Mouse (Mus musculus): ENCODE measurements around the gene Pla2r1. TPM values are rescaled to one million over a fixed set of nuclear protein-coding genes. Genes with fewer than 3 reads are reported as not detected.

The Pla2r1 gene
- polyA plus RNA-seq, 1 experiment from 2014 or later = 1.1 TPM

- H3K9ac ChIP-seq = no peak overlapping the region
- H3K27ac ChIP-seq = no peak overlapping the region
- 69% methylated on average over 4 of the region's 4 CpGs for WGBS
- no peaks in the 10 kb centered on the region for H3K4me1 ChIP-seq (replicated peaks; ENCODE audit: control insufficient read depth, insufficient read depth, low read length)
- no peak overlapping the region for H3K4me2 ChIP-seq (replicated peaks)
- no peak for ATAC-seq (ENCODE audit: low FRiP score)
- H3K4me3 ChIP-seq (replicated peaks; ENCODE audit: low read length) = no peak overlapping the region
- no peak for DNase-seq (ENCODE audit: low spot score)
- no peaks in the 10 kb centered on the region for H3K36me3 ChIP-seq (replicated peaks; ENCODE audit: control insufficient read depth, insufficient read depth)
- H3K9me3 ChIP-seq (ENCODE audit: control insufficient read depth, low read length) = no peaks in the 10 kb centered on the region
- no peaks in the 10 kb centered on the region for H3K27me3 ChIP-seq (ENCODE audit: control insufficient read depth, insufficient read depth, low read length)
Observed at GRCm38 (mm10) chr2:60514863-60515262, 38.2 kb downstream of the Pla2r1 start.

- DNase-seq (ENCODE audit: low spot score) (no peak), ATAC-seq (ENCODE audit: low FRiP score) (no peak)
- no peaks in the 10 kb centered on the region for H3K27me3 ChIP-seq (ENCODE audit: control insufficient read depth, insufficient read depth, low read length)
- 100% methylated on average over 1 of the region's 1 CpGs for WGBS
- H3K4me2 ChIP-seq (replicated peaks) = no peak overlapping the region
- no peaks in the 10 kb centered on the region for H3K36me3 ChIP-seq (replicated peaks; ENCODE audit: control insufficient read depth, insufficient read depth)
- H3K9ac ChIP-seq = no peak overlapping the region
- H3K4me3 ChIP-seq (replicated peaks; ENCODE audit: low read length) = no peak overlapping the region
- no peak overlapping the region for H3K27ac ChIP-seq
- no peaks in the 10 kb centered on the region for H3K9me3 ChIP-seq (ENCODE audit: control insufficient read depth, low read length)
- no peaks in the 10 kb centered on the region for H3K4me1 ChIP-seq (replicated peaks; ENCODE audit: control insufficient read depth, insufficient read depth, low read length)
Observed at GRCm38 (mm10) chr2:60510718-60511117, 42.4 kb downstream of the Pla2r1 start.

GRCm38 (mm10) chr2:60505145-60505544, 48.0 kb downstream of the Pla2r1 start:
- 54% methylated on average over 2 of the region's 2 CpGs for WGBS
- Histone ChIP-seq H3K4me3 (replicated peaks; ENCODE audit: low read length) (no peak overlapping the region), H3K27me3 (ENCODE audit: control insufficient read depth, insufficient read depth, low read length) (no peaks in the 10 kb centered on the region), H3K4me2 (replicated peaks) (no peak overlapping the region), H3K4me1 (replicated peaks; ENCODE audit: control insufficient read depth, insufficient read depth, low read length) (no peaks in the 10 kb centered on the region), H3K9me3 (ENCODE audit: control insufficient read depth, low read length) (no peaks in the 10 kb centered on the region), H3K27ac (no peak overlapping the region), H3K9ac (no peak overlapping the region), H3K36me3 (replicated peaks; ENCODE audit: control insufficient read depth, insufficient read depth) (no peaks in the 10 kb centered on the region)
- no peak for ATAC-seq (ENCODE audit: low FRiP score)
- DNase-seq (ENCODE audit: low spot score) = no peak

- ATAC-seq (ENCODE audit: low FRiP score) = no peak
Observed at GRCm38 (mm10) chr2:60504718-60505117, 48.4 kb downstream of the Pla2r1 start.

GRCm38 (mm10) chr2:60503991-60504390, 49.1 kb downstream of the Pla2r1 start:
- WGBS = 71% methylated on average over 4 of the region's 4 CpGs
- Histone ChIP-seq H3K4me1 (replicated peaks; ENCODE audit: control insufficient read depth, insufficient read depth, low read length) (no peaks in the 10 kb centered on the region), H3K36me3 (replicated peaks; ENCODE audit: control insufficient read depth, insufficient read depth) (no peaks in the 10 kb centered on the region), H3K4me2 (replicated peaks) (no peak overlapping the region), H3K9ac (no peak overlapping the region), H3K4me3 (replicated peaks; ENCODE audit: low read length) (no peak overlapping the region), H3K9me3 (ENCODE audit: control insufficient read depth, low read length) (no peaks in the 10 kb centered on the region), H3K27me3 (ENCODE audit: control insufficient read depth, insufficient read depth, low read length) (no peaks in the 10 kb centered on the region), H3K27ac (no peak overlapping the region)
- DNase-seq (ENCODE audit: low spot score) (no peak), ATAC-seq (ENCODE audit: low FRiP score) (no peak)

More at GRCm38 (mm10) chr2:60504718-60505117, 48.4 kb downstream of the Pla2r1 start:
- Histone ChIP-seq H3K27ac (no peak overlapping the region), H3K4me3 (replicated peaks; ENCODE audit: low read length) (no peak overlapping the region), H3K4me2 (replicated peaks) (no peak overlapping the region), H3K27me3 (ENCODE audit: control insufficient read depth, insufficient read depth, low read length) (no peaks in the 10 kb centered on the region), H3K36me3 (replicated peaks; ENCODE audit: control insufficient read depth, insufficient read depth) (no peaks in the 10 kb centered on the region), H3K4me1 (replicated peaks; ENCODE audit: control insufficient read depth, insufficient read depth, low read length) (no peaks in the 10 kb centered on the region), H3K9me3 (ENCODE audit: control insufficient read depth, low read length) (no peaks in the 10 kb centered on the region), H3K9ac (no peak overlapping the region)
- 72% methylated on average over 2 of the region's 2 CpGs for WGBS
- DNase-seq (ENCODE audit: low spot score) = no peak

- Histone ChIP-seq H3K9ac (no peak overlapping the region), H3K4me3 (replicated peaks; ENCODE audit: low read length) (no peak overlapping the region), H3K4me1 (replicated peaks; ENCODE audit: control insufficient read depth, insufficient read depth, low read length) (no peaks in the 10 kb centered on the region), H3K4me2 (replicated peaks) (no peak overlapping the region), H3K9me3 (ENCODE audit: control insufficient read depth, low read length) (no peaks in the 10 kb centered on the region), H3K27me3 (ENCODE audit: control insufficient read depth, insufficient read depth, low read length) (no peaks in the 10 kb centered on the region), H3K27ac (no peak overlapping the region), H3K36me3 (replicated peaks; ENCODE audit: control insufficient read depth, insufficient read depth) (no peaks in the 10 kb centered on the region)
- WGBS = 94% methylated on average over 1 of the region's 1 CpGs
- no peak for ATAC-seq (ENCODE audit: low FRiP score)
- DNase-seq (ENCODE audit: low spot score) = no peak
Observed at GRCm38 (mm10) chr2:60500583-60501116, 52.5 kb downstream of the Pla2r1 start.

GRCm38 (mm10) chr2:60479906-60480305, 73.2 kb downstream of the Pla2r1 start:
- Histone ChIP-seq H3K9ac (no peak overlapping the region), H3K4me1 (replicated peaks; ENCODE audit: control insufficient read depth, insufficient read depth, low read length) (no peaks in the 10 kb centered on the region), H3K27ac (no peak overlapping the region), H3K4me3 (replicated peaks; ENCODE audit: low read length) (no peak overlapping the region), H3K4me2 (replicated peaks) (no peak overlapping the region), H3K27me3 (ENCODE audit: control insufficient read depth, insufficient read depth, low read length) (no peaks in the 10 kb centered on the region), H3K9me3 (ENCODE audit: control insufficient read depth, low read length) (no peaks in the 10 kb centered on the region), H3K36me3 (replicated peaks; ENCODE audit: control insufficient read depth, insufficient read depth) (no peaks in the 10 kb centered on the region)
- 90% methylated on average over 7 of the region's 7 CpGs for WGBS
- DNase-seq (ENCODE audit: low spot score) (no peak), ATAC-seq (ENCODE audit: low FRiP score) (no peak)

- Histone ChIP-seq H3K36me3 (replicated peaks; ENCODE audit: control insufficient read depth, insufficient read depth) (no peaks in the 10 kb centered on the region), H3K4me3 (replicated peaks; ENCODE audit: low read length) (no peak overlapping the region), H3K27me3 (ENCODE audit: control insufficient read depth, insufficient read depth, low read length) (no peaks in the 10 kb centered on the region), H3K9ac (no peak overlapping the region), H3K27ac (no peak overlapping the region), H3K9me3 (ENCODE audit: control insufficient read depth, low read length) (no peaks in the 10 kb centered on the region), H3K4me2 (replicated peaks) (no peak overlapping the region), H3K4me1 (replicated peaks; ENCODE audit: control insufficient read depth, insufficient read depth, low read length) (no peaks in the 10 kb centered on the region)
- WGBS = 84% methylated on average over 2 of the region's 2 CpGs
- ATAC-seq (ENCODE audit: low FRiP score) (no peak), DNase-seq (ENCODE audit: low spot score) (no peak)
Observed at GRCm38 (mm10) chr2:60478778-60479177, 74.3 kb downstream of the Pla2r1 start.

- Histone ChIP-seq H3K27ac (no peak overlapping the region), H3K4me3 (replicated peaks; ENCODE audit: low read length) (no peak overlapping the region), H3K4me1 (replicated peaks; ENCODE audit: control insufficient read depth, insufficient read depth, low read length) (no peaks in the 10 kb centered on the region), H3K36me3 (replicated peaks; ENCODE audit: control insufficient read depth, insufficient read depth) (no peaks in the 10 kb centered on the region), H3K9me3 (ENCODE audit: control insufficient read depth, low read length) (no peaks in the 10 kb centered on the region), H3K27me3 (ENCODE audit: control insufficient read depth, insufficient read depth, low read length) (no peaks in the 10 kb centered on the region), H3K4me2 (replicated peaks) (no peak overlapping the region), H3K9ac (no peak overlapping the region)
- 56% methylated on average over 11 of the region's 11 CpGs for WGBS
- peak; percentile 33 for DNase-seq (ENCODE audit: low spot score)
- ATAC-seq (ENCODE audit: low FRiP score) = no peak
Observed at GRCm38 (mm10) chr2:60468901-60469770, 84.0 kb downstream of the Pla2r1 start.

Measured in hindbrain, embryonic 14.5 days (tissue).